Mouse (Mus musculus): ENCODE measurements around the gene Rad23a. TPM values are rescaled to one million over a fixed set of nuclear protein-coding genes. Genes with fewer than 3 reads are reported as not detected.

The Rad23a gene
- polyA plus RNA-seq (2012; ENCODE audit: insufficient read depth, insufficient read length, low replicate concordance, missing spikeins) = not detected in 2 replicates

DNA sequence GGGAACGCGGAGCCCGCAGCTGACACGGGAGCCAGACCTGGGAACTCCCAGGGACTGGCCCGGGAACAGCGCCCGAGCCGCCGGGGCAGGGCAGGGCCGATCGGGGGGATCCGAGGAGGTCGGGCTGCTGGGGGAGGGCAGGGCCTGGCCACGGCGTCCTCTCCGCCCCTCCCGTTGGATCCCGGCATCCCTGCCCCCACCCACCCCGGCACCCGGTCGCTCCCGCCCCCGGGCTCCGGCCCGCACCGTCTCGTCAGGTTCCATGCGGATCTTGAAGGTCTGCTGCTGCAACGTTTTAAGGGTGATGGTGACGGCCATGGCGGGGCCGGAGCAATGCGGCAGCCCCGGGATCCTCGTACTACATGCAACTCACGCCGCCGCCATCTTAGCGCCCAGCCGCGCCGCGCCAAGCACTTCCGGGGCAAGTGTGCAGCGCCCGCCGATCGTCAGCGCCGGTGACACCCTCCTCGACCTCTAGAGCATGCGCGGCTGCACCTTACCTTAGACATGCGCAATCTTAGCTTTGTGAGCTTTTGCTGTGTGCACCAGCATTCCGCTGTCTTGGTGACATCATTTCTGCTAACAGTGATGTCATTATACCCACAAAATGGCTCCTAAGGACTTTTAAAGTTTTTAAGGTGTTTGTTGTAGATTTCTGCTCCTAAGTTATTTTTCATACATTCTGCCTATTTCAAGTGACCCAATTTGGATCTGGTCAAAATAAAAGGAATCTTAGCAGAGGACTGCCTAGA, at the start of gene Rad23a:
TSS of gene Rad23a (minus strand) at position 418 of the 752 bp plus-strand sequence.
- no peak for TF ChIP-seq CTCF (IDR thresholded peaks at IDR 0.05; ENCODE audit: insufficient read depth, low read depth, low read length)
- peak; percentile 43; the same call in 1 of the 2 replicates for TF ChIP-seq POLR2A (IDR thresholded peaks at IDR 0.05; ENCODE audit: insufficient read depth, low read depth, low read length)
- under 1% methylated on average over 48 of the region's 55 CpGs for WGBS
- Histone ChIP-seq H3K4me3 (ENCODE audit: insufficient read depth, low read depth, low read length) (peak within 1 kb of the TSS; percentile 63), H3K4me1 (ENCODE audit: control insufficient read depth, insufficient read depth, low read length) (peaks cover 4% of the 10 kb centered on the region), H3K27ac (ENCODE audit: insufficient read depth, low read depth, low read length) (no peak within 1 kb of the TSS)

DNA sequence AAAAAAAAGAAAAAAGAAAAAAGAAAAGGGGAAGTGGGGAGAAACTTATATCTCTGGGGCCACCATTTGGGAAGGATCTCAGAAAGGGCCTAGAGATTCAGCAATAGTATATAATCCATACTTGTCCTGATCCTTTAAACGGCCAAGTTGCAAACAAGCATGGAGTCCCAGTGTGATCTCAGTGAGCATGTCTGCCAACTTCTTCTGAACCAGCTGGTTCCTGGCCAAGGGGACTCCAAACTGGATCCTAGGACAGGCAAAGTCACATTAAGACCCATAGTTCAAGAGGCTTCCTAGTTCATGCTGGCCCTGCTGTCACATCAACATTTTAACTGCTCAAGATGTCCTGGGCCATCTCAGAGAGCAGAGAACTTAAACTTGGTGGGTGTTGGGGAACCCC, 48.7 kb upstream of the Rad23a start:
- H3K4me1 ChIP-seq (ENCODE audit: control insufficient read depth, insufficient read depth, low read length) = peaks cover 4% of the 10 kb centered on the region

DNA sequence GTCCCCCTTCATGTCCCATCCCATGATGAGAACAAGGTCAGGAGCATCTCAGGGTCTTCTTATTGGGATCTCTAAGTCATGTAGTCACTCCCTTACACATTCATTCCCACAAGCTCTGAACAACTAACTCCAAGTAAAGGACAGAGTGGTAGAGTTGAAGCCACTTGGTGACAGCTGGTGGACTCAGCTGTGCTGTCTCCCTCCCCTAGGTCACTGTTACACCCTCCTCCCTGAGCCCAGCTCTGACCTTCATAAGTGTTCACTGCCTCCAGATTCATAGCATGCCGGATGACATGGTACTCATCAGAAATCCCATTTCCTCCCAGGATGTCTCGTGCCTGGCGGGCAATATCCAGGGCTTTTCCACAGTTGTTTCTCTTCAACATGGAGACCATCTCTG, 47.8 kb upstream of the Rad23a start:
- 93% methylated on average over 3 of the region's 3 CpGs for WGBS

More for the DNA sequence above, 48.7 kb upstream of the Rad23a start:
- Histone ChIP-seq H3K27ac (ENCODE audit: insufficient read depth, low read depth, low read length) (no peak overlapping the region), H3K4me3 (ENCODE audit: insufficient read depth, low read depth, low read length) (no peak overlapping the region)
- TF ChIP-seq CTCF (IDR thresholded peaks at IDR 0.05; ENCODE audit: insufficient read depth, low read depth, low read length) (no peak), POLR2A (IDR thresholded peaks at IDR 0.05; ENCODE audit: insufficient read depth, low read depth, low read length) (no peak)
- 83% methylated on average over 1 of the region's 1 CpGs for WGBS

DNA sequence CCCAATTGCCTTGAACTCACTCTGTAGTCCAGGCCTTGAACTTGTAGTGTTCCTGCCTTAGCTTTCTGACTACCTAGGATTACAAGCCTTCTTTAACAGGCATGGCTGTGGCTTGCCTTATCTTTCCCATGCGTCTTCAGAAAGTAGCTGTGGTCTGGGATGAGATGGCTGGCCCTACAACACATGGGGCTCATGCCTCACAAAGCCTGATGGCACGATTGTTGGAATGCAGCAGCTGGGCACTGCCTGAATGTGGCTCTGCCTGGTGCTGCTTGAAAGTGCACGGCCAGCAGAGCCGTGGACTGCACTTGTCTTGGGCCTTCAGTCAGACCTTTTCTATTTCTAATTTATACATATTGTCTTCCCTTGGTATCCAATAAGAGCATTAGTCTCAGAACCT, 44.3 kb upstream of the Rad23a start:
- Histone ChIP-seq H3K4me1 (ENCODE audit: control insufficient read depth, insufficient read depth, low read length) (no peaks in the 10 kb centered on the region), H3K4me3 (ENCODE audit: insufficient read depth, low read depth, low read length) (no peak overlapping the region), H3K27ac (ENCODE audit: insufficient read depth, low read depth, low read length) (no peak overlapping the region)
- WGBS = 92% methylated on average over 4 of the region's 4 CpGs
- TF ChIP-seq CTCF (IDR thresholded peaks at IDR 0.05; ENCODE audit: insufficient read depth, low read depth, low read length) (no peak), POLR2A (IDR thresholded peaks at IDR 0.05; ENCODE audit: insufficient read depth, low read depth, low read length) (no peak)

More for the DNA sequence above, 47.8 kb upstream of the Rad23a start:
- Histone ChIP-seq H3K4me1 (ENCODE audit: control insufficient read depth, insufficient read depth, low read length) (peaks cover 4% of the 10 kb centered on the region), H3K27ac (ENCODE audit: insufficient read depth, low read depth, low read length) (no peak overlapping the region), H3K4me3 (ENCODE audit: insufficient read depth, low read depth, low read length) (no peak overlapping the region)
- TF ChIP-seq POLR2A (IDR thresholded peaks at IDR 0.05; ENCODE audit: insufficient read depth, low read depth, low read length) (no peak), CTCF (IDR thresholded peaks at IDR 0.05; ENCODE audit: insufficient read depth, low read depth, low read length) (no peak)

DNA sequence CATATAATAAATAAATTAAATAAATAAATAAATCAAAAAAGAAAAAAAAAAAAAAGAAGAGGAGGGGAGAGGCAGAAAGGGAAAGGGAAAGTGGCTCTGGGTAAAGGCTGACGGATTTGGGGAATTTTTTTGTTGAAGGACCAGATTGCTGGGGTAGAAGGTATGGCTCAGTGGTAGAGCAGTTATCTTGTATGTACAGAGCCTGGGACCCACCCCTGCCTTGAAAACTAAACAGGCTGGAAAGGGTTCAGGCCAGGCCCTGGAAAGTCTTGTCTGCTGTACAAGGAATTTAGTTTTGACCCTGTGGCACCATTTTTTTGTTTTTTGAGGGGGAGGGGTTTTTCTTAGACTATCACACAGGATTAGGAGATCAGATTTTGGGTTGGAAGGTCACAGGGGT, 38.5 kb upstream of the Rad23a start:
- TF ChIP-seq CTCF (IDR thresholded peaks at IDR 0.05; ENCODE audit: insufficient read depth, low read depth, low read length) (no peak), POLR2A (IDR thresholded peaks at IDR 0.05; ENCODE audit: insufficient read depth, low read depth, low read length) (no peak)
- WGBS = 92% methylated on average over 1 of the region's 1 CpGs

DNA sequence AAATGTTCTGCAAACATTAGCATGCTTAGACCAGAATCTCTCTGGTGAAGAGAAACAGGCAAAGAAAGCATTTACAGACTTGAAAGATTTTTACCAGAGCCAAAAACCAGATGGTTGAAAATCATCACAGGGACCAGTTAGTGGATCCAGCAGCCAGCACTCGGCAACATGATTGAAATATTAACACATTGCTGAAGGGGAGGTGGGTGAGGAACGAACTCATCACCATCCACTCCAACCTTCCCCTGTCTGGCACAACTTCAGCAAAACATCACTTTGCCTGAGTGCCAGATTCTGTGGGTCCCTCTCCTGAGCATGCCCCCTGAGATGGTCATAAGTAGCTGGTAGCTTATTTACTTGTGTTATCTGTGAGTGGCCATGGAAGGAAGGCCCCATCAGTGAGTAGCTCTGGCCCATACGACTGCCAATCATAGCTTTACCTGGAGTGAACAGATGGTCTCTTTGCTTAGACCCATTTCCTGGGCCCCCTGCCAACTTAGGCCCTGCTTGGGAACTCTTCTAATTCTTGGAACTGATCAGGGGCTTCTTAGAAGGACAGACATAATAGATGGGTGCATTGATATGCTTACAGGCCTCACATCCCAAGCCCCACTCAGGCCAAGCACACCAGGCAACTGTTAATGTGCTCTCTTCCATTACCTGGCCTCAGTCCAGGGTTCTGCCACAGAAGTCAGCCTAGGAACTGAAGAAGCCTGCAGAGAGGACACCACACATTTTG, 37.0 kb upstream of the Rad23a start:
- Histone ChIP-seq H3K4me1 (ENCODE audit: control insufficient read depth, insufficient read depth, low read length) (peaks cover 3% of the 10 kb centered on the region), H3K4me3 (ENCODE audit: insufficient read depth, low read depth, low read length) (no peak overlapping the region), H3K27ac (ENCODE audit: insufficient read depth, low read depth, low read length) (no peak overlapping the region)
- TF ChIP-seq POLR2A (IDR thresholded peaks at IDR 0.05; ENCODE audit: insufficient read depth, low read depth, low read length) = no peak
- TF ChIP-seq CTCF (IDR thresholded peaks at IDR 0.05; ENCODE audit: insufficient read depth, low read depth, low read length) = no peak
- WGBS = 54% methylated on average over 3 of the region's 3 CpGs

More for the DNA sequence above, 38.5 kb upstream of the Rad23a start:
- Histone ChIP-seq H3K4me1 (ENCODE audit: control insufficient read depth, insufficient read depth, low read length) (no peaks in the 10 kb centered on the region), H3K27ac (ENCODE audit: insufficient read depth, low read depth, low read length) (no peak overlapping the region), H3K4me3 (ENCODE audit: insufficient read depth, low read depth, low read length) (no peak overlapping the region)

DNA sequence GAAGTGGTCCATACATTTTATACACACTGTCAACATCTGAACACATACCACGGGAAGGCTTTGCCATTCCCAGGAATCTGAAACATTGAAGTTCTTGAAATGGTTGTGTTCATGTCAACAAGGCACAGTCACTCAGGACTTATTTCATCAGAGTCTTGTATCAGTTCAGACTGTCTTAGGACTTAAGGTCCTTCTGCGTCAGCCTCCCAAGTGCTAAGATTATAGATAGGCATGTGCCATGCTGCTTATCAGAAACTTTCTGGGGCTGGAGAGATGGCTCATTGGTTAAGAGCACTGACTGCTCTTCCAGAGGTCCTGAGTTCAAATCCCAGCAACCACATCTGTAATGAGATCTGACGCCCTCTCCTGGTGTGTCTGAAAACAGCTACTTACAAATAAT, 33.9 kb upstream of the Rad23a start:
- TF ChIP-seq CTCF (IDR thresholded peaks at IDR 0.05; ENCODE audit: insufficient read depth, low read depth, low read length) (no peak), POLR2A (IDR thresholded peaks at IDR 0.05; ENCODE audit: insufficient read depth, low read depth, low read length) (no peak)
- Histone ChIP-seq H3K4me3 (ENCODE audit: insufficient read depth, low read depth, low read length) (no peak overlapping the region), H3K4me1 (ENCODE audit: control insufficient read depth, insufficient read depth, low read length) (peaks cover 12% of the 10 kb centered on the region), H3K27ac (ENCODE audit: insufficient read depth, low read depth, low read length) (no peak overlapping the region)
- 91% methylated on average over 3 of the region's 3 CpGs for WGBS

DNA sequence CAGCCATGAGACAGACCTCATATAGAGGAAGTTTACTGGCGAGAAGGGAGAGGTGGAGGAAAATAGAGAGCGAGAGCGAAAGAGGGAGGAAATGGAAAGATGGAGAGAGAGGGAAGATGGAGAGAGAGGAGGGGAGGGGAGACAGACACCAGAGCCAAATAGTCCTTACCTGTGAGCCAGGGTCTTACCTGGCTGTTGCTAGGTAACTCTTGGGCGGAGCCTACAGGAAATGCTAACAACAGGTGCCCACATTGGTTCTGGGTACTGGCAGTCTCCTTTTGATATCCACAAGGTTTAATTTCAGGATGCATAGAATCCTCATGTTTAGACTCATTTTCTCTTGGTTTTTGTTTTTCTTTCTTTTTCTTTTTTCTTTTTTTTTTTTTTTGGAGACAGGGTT, 32.6 kb upstream of the Rad23a start:
- Histone ChIP-seq H3K4me3 (ENCODE audit: insufficient read depth, low read depth, low read length) (no peak overlapping the region), H3K27ac (ENCODE audit: insufficient read depth, low read depth, low read length) (no peak overlapping the region), H3K4me1 (ENCODE audit: control insufficient read depth, insufficient read depth, low read length) (peaks cover 12% of the 10 kb centered on the region)
- TF ChIP-seq POLR2A (IDR thresholded peaks at IDR 0.05; ENCODE audit: insufficient read depth, low read depth, low read length) = no peak
- no peak for TF ChIP-seq CTCF (IDR thresholded peaks at IDR 0.05; ENCODE audit: insufficient read depth, low read depth, low read length)
- WGBS = 83% methylated on average over 4 of the region's 4 CpGs
